Mouse (Mus musculus) liver, embryonic 16.5 days (tissue): ENCODE results near the gene Cdh18. TPM values are rescaled to one million over a fixed set of nuclear protein-coding genes. Genes with fewer than 3 reads are reported as not detected.
"Not testable (repeated sequence)": the region's sequence is repeated elsewhere in the genome, so short reads cannot be mapped to it uniquely, and the experiment has no call there.

Source experiments
- ATAC-seq: fragments of 200-750 bp; cut with Nextera tagmentation; 2 replicates; pipeline ENCODE4 v1.8.0; 2017; ENCODE audit warnings: low read depth, mild to moderate bottlenecking, moderate number of reproducible peaks, moderate library complexity
- H3K27ac ChIP-seq: fragments of 300-500 bp; sonication (generic); 2 replicates; pipeline ENCODE4 v1.5.1; 2014; ENCODE audit warnings: mild to moderate bottlenecking, low read length
- H3K27me3 ChIP-seq: fragments of 300-500 bp; sonication (generic); 2 replicates; pipeline ENCODE4 v1.6.1; 2014; ENCODE audit warnings: low read depth, low read length, mixed read lengths; ENCODE audit not compliant: control insufficient read depth, insufficient read depth
- H3K36me3 ChIP-seq: fragments of 300-500 bp; sonication (generic); 2 replicates; pipeline ENCODE4 v1.6.1; 2014; ENCODE audit warnings: mild to moderate bottlenecking; ENCODE audit not compliant: control insufficient read depth, insufficient read depth
- H3K4me1 ChIP-seq: fragments of 300-500 bp; sonication (generic); 2 replicates; pipeline ENCODE4 v1.6.1; 2014; ENCODE audit warnings: low read depth, low read length, mixed read lengths; ENCODE audit not compliant: control insufficient read depth
- H3K4me2 ChIP-seq: fragments of 300-500 bp; sonication (generic); 2 replicates; pipeline ENCODE4 v1.6.1; 2014; ENCODE audit warnings: low read depth, low read length, mixed read lengths
- H3K4me3 ChIP-seq: fragments of 300-500 bp; sonication (generic); 2 replicates; pipeline ENCODE4 v1.5.1; 2014; ENCODE audit warnings: low read depth, mild to moderate bottlenecking, low read length
- H3K9ac ChIP-seq: fragments of 300-500 bp; sonication (generic); 2 replicates; pipeline ENCODE4 v1.6.1; 2014; ENCODE audit warnings: low read depth, low read length
- H3K9me3 ChIP-seq: fragments of 300-500 bp; sonication (generic); replicated peaks from 2 replicates; pipeline ENCODE4 v1.6.1; 2016; ENCODE audit warnings: low read length; ENCODE audit not compliant: control insufficient read depth
- WGBS: fragments of 180-500 bp; shearing (Covaris S2); extraction: QIAGEN DNeasy Blood & Tissue Kit; methylation state at CpG from one replicate; pipeline ENCODE4 v1.1.7; 2014; ENCODE audit not compliant: insufficient replicate concordance; 5-methylcytosine and 5-hydroxymethylcytosine counted together
- polyA plus RNA-seq: library from polyadenylated mRNA; unstranded; fragments of >200 nt; fragmentation: Nextera tagmentation; extraction: Ambion mirVana; gene quantifications from 2 replicates; pipeline ENCODE4 v1.2.1, GENCODE M21; 2015

Gene Cdh18
- polyA plus RNA-seq, 1 experiment from 2014 or later, result 0.04 TPM

GRCm38 (mm10) chr15:23096601-23097000 lies 547.8 kb downstream of the Cdh18 start:
- Histone ChIP-seq H3K36me3 (no peaks in the 10 kb centered on the region), H3K4me1 (no peaks in the 10 kb centered on the region), H3K9me3 (no peaks in the 10 kb centered on the region), H3K4me3 (no peak overlapping the region), H3K27ac (no peak overlapping the region), H3K4me2 (no peak overlapping the region), H3K27me3 (no peaks in the 10 kb centered on the region), H3K9ac (no peak overlapping the region)
- ATAC-seq, result no peak
- 64% methylated on average over 5 of the region's 5 CpGs for WGBS

- Histone ChIP-seq H3K27ac (no peak overlapping the region), H3K4me1 (no peaks in the 10 kb centered on the region), H3K9ac (no peak overlapping the region), H3K4me2 (no peak overlapping the region), H3K4me3 (no peak overlapping the region), H3K27me3 (no peaks in the 10 kb centered on the region), H3K36me3 (no peaks in the 10 kb centered on the region), H3K9me3 (no peaks in the 10 kb centered on the region)
- ATAC-seq, result no peak
- WGBS, result 43% methylated on average over 5 of the region's 5 CpGs
Observed at GRCm38 (mm10) chr15:23104668-23105380, 556.0 kb downstream of the Cdh18 start.

- Histone ChIP-seq H3K9me3 (no peaks in the 10 kb centered on the region), H3K27ac (no peak overlapping the region), H3K4me1 (no peaks in the 10 kb centered on the region), H3K9ac (no peak overlapping the region), H3K4me2 (no peak overlapping the region), H3K27me3 (no peaks in the 10 kb centered on the region), H3K36me3 (no peaks in the 10 kb centered on the region), H3K4me3 (no peak overlapping the region)
- ATAC-seq, result no peak
- WGBS, result 59% methylated on average over 6 of the region's 6 CpGs
Observed at GRCm38 (mm10) chr15:23134950-23135715, 586.3 kb downstream of the Cdh18 start.

GRCm38 (mm10) chr15:23136971-23137370 lies 588.1 kb downstream of the Cdh18 start:
- Histone ChIP-seq H3K36me3 (no peaks in the 10 kb centered on the region), H3K4me1 (no peaks in the 10 kb centered on the region), H3K9ac (no peak overlapping the region), H3K4me2 (no peak overlapping the region), H3K4me3 (no peak overlapping the region), H3K9me3 (no peaks in the 10 kb centered on the region), H3K27me3 (no peaks in the 10 kb centered on the region), H3K27ac (no peak overlapping the region)
- 57% methylated on average over 3 of the region's 3 CpGs for WGBS
- ATAC-seq, result no peak

GRCm38 (mm10) chr15:23142907-23143306 lies 594.1 kb downstream of the Cdh18 start:
- not testable (repeated sequence) for H3K27ac ChIP-seq, H3K4me3 ChIP-seq, H3K4me2 ChIP-seq, H3K4me1 ChIP-seq, H3K36me3 ChIP-seq, ATAC-seq, H3K9ac ChIP-seq, H3K27me3 ChIP-seq, H3K9me3 ChIP-seq
- no CpG with 5 or more reads among the region's 1 CpGs for WGBS

- Histone ChIP-seq H3K27me3 (no peaks in the 10 kb centered on the region), H3K4me1 (no peaks in the 10 kb centered on the region), H3K9ac (no peak overlapping the region), H3K4me2 (no peak overlapping the region), H3K4me3 (no peak overlapping the region), H3K27ac (no peak overlapping the region), H3K9me3 (no peaks in the 10 kb centered on the region), H3K36me3 (no peaks in the 10 kb centered on the region)
- ATAC-seq, result no peak
- WGBS, result 52% methylated on average over 2 of the region's 2 CpGs
Observed at GRCm38 (mm10) chr15:23155883-23156282, 607.1 kb downstream of the Cdh18 start.

GRCm38 (mm10) chr15:23164869-23165268 lies 616.0 kb downstream of the Cdh18 start:
- no peak for ATAC-seq
- no peaks in the 10 kb centered on the region for H3K27me3 ChIP-seq
- no peaks in the 10 kb centered on the region for H3K36me3 ChIP-seq
- no peak overlapping the region for H3K4me3 ChIP-seq
- no peaks in the 10 kb centered on the region for H3K9me3 ChIP-seq
- H3K9ac ChIP-seq, result no peak overlapping the region
- no peak overlapping the region for H3K27ac ChIP-seq
- H3K4me2 ChIP-seq, result no peak overlapping the region
- WGBS, result 61% methylated on average over 4 of the region's 4 CpGs
- H3K4me1 ChIP-seq, result no peaks in the 10 kb centered on the region

- no peaks in the 10 kb centered on the region for H3K36me3 ChIP-seq
- no peaks in the 10 kb centered on the region for H3K9me3 ChIP-seq
- no peak overlapping the region for H3K9ac ChIP-seq
- H3K27ac ChIP-seq, result no peak overlapping the region
- no peak for ATAC-seq
- WGBS, result 53% methylated on average over 5 of the region's 5 CpGs
- no peak overlapping the region for H3K4me2 ChIP-seq
- H3K4me1 ChIP-seq, result no peaks in the 10 kb centered on the region
- H3K4me3 ChIP-seq, result no peak overlapping the region
- no peaks in the 10 kb centered on the region for H3K27me3 ChIP-seq
Observed at GRCm38 (mm10) chr15:23174623-23175022, 625.8 kb downstream of the Cdh18 start.

- Histone ChIP-seq H3K9ac (no peak overlapping the region), H3K4me1 (no peaks in the 10 kb centered on the region), H3K4me2 (no peak overlapping the region), H3K36me3 (no peaks in the 10 kb centered on the region), H3K9me3 (no peaks in the 10 kb centered on the region), H3K27ac (no peak overlapping the region), H3K4me3 (no peak overlapping the region), H3K27me3 (no peaks in the 10 kb centered on the region)
- no peak for ATAC-seq
- WGBS, result 62% methylated on average over 3 of the region's 3 CpGs
Observed at GRCm38 (mm10) chr15:23212068-23212467, 663.2 kb downstream of the Cdh18 start.
